Mouse (Mus musculus): ENCODE data around the gene Wee1. TPM values are rescaled to one million over a fixed set of nuclear protein-coding genes. Genes with fewer than 3 reads are reported as not detected.

Gene Wee1
- polyA plus RNA-seq, 1 experiment from 2014 or later: 22.5 TPM

GRCm38 (mm10) chr7:110163024-110163423 lies 41.2 kb downstream of the Wee1 start:
- Histone ChIP-seq H3K9me3 (replicated peaks) (no peaks in the 10 kb centered on the region), H3K36me3 (no peaks in the 10 kb centered on the region), H3K9ac (no peak overlapping the region), H3K4me3 (no peak overlapping the region), H3K4me2 (no peak overlapping the region), H3K4me1 (replicated peaks) (peaks cover 8% of the 10 kb centered on the region), H3K27ac (peak overlapping the region; percentile 0; the same call in 1 of the 2 replicates), H3K27me3 (no peaks in the 10 kb centered on the region)
- ATAC-seq (replicated peaks; ENCODE audit: insufficient number of reproducible peaks, insufficient read depth, low FRiP score, low read depth): no peak
- 90% methylated on average over 6 of the region's 6 CpGs for WGBS

DNA sequence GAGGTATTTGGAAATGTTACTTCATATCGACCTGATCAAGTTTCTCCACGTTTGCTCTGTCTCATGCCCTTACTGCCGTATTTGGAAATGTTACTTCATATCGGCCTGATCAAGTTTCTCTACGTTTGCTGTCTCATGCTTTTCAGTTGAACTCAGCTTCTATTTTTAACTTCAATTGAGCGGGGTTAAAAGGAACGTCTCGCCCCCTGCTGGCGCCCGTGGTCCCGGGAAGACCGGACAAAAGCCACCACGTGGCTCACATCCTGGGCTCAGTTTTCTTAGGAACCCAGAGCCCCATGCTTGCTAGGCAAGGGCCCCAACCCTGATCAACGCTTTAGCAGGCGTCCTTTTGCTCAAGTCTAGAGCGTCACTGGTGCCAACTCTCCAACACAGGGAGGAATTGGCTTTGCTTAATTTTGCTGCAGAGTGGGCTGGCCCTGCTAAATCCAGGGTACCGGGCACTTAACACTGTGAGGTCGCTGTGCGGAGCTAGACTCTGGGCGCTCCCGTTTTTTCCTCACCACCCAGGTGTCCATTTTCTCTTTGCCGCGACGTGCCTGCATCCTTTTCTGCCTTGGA lies 42.3 kb downstream of the Wee1 start:
- Histone ChIP-seq H3K4me2 (peak overlapping the region; percentile 93), H3K9ac (peak overlapping the region; percentile 74), H3K27ac (peak overlapping the region; percentile 96), H3K4me1 (replicated peaks) (peaks cover 3% of the 10 kb centered on the region; the same call in 1 of the 2 replicates), H3K36me3 (no peaks in the 10 kb centered on the region), H3K4me3 (peak overlapping the region; percentile 58), H3K27me3 (no peaks in the 10 kb centered on the region), H3K9me3 (replicated peaks) (no peaks in the 10 kb centered on the region)
- under 1% methylated on average over 24 of the region's 24 CpGs for WGBS
- peak; percentile 78 for ATAC-seq (replicated peaks; ENCODE audit: insufficient number of reproducible peaks, insufficient read depth, low FRiP score, low read depth)

GRCm38 (mm10) chr7:110164712-110165122 lies 42.9 kb downstream of the Wee1 start:
- peak overlapping the region; percentile 58 for H3K4me3 ChIP-seq
- peak; percentile 91 for ATAC-seq (replicated peaks; ENCODE audit: insufficient number of reproducible peaks, insufficient read depth, low FRiP score, low read depth)
- WGBS: under 1% methylated on average over 20 of the region's 20 CpGs
- H3K4me1 ChIP-seq (replicated peaks): peaks cover 3% of the 10 kb centered on the region; the same call in 1 of the 2 replicates
- no peaks in the 10 kb centered on the region for H3K9me3 ChIP-seq (replicated peaks)
- peak overlapping the region; percentile 96 for H3K27ac ChIP-seq
- H3K27me3 ChIP-seq: no peaks in the 10 kb centered on the region
- peak overlapping the region; percentile 93 for H3K4me2 ChIP-seq
- H3K36me3 ChIP-seq: no peaks in the 10 kb centered on the region
- H3K9ac ChIP-seq: peak overlapping the region; percentile 74

- H3K9me3 ChIP-seq (replicated peaks): no peaks in the 10 kb centered on the region
- H3K4me2 ChIP-seq: no peak overlapping the region
- no peaks in the 10 kb centered on the region for H3K36me3 ChIP-seq
- no peak overlapping the region for H3K4me3 ChIP-seq
- peaks cover 3% of the 10 kb centered on the region; the same call in 1 of the 2 replicates for H3K4me1 ChIP-seq (replicated peaks)
- no peak for ATAC-seq (replicated peaks; ENCODE audit: insufficient number of reproducible peaks, insufficient read depth, low FRiP score, low read depth)
- no peak overlapping the region for H3K9ac ChIP-seq
- H3K27ac ChIP-seq: no peak overlapping the region
- 72% methylated on average over 8 of the region's 8 CpGs for WGBS
- no peaks in the 10 kb centered on the region for H3K27me3 ChIP-seq
Observed at GRCm38 (mm10) chr7:110166233-110166632, 44.4 kb downstream of the Wee1 start.

- Histone ChIP-seq H3K4me2 (no peak overlapping the region), H3K27me3 (no peaks in the 10 kb centered on the region), H3K36me3 (no peaks in the 10 kb centered on the region), H3K4me3 (no peak overlapping the region), H3K9me3 (replicated peaks) (no peaks in the 10 kb centered on the region), H3K27ac (no peak overlapping the region), H3K4me1 (replicated peaks) (no peaks in the 10 kb centered on the region), H3K9ac (no peak overlapping the region)
- 87% methylated on average over 7 of the region's 7 CpGs for WGBS
- no peak for ATAC-seq (replicated peaks; ENCODE audit: insufficient number of reproducible peaks, insufficient read depth, low FRiP score, low read depth)
Observed at GRCm38 (mm10) chr7:110179208-110179607, 57.4 kb downstream of the Wee1 start.

GRCm38 (mm10) chr7:110180613-110181012 lies 58.8 kb downstream of the Wee1 start:
- no peaks in the 10 kb centered on the region for H3K36me3 ChIP-seq
- no peaks in the 10 kb centered on the region for H3K9me3 ChIP-seq (replicated peaks)
- no peak overlapping the region for H3K4me2 ChIP-seq
- no peak overlapping the region for H3K27ac ChIP-seq
- H3K4me1 ChIP-seq (replicated peaks): no peaks in the 10 kb centered on the region
- H3K9ac ChIP-seq: no peak overlapping the region
- no peaks in the 10 kb centered on the region for H3K27me3 ChIP-seq
- H3K4me3 ChIP-seq: no peak overlapping the region
- no peak for ATAC-seq (replicated peaks; ENCODE audit: insufficient number of reproducible peaks, insufficient read depth, low FRiP score, low read depth)

DNA sequence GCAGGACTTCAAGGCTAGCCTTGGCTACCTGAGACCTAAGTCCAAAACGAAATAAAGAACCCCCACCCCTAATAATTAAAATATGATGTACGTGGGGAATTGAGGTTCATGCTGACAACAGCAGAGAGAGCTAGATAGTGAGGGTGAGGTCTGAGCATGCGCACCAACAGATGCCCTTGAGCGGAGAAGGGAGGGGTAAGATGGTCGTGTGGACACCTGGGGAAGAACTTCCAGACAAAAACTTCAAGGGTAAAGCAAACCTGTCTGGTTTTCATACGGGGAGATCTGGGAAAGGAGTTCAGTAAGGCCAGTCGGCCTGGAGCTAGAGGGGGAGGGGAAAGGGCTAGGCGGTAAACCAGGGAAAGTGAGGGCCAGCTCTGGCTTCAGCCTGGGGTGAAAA lies 59.6 kb downstream of the Wee1 start:
- Histone ChIP-seq H3K4me2 (no peak overlapping the region), H3K27ac (no peak overlapping the region), H3K9me3 (replicated peaks) (no peaks in the 10 kb centered on the region), H3K36me3 (no peaks in the 10 kb centered on the region), H3K4me3 (no peak overlapping the region), H3K27me3 (no peaks in the 10 kb centered on the region), H3K4me1 (replicated peaks) (no peaks in the 10 kb centered on the region), H3K9ac (no peak overlapping the region)
- ATAC-seq (replicated peaks; ENCODE audit: insufficient number of reproducible peaks, insufficient read depth, low FRiP score, low read depth): no peak
- 67% methylated on average over 8 of the region's 8 CpGs for WGBS

GRCm38 (mm10) chr7:110184608-110185007 lies 62.8 kb downstream of the Wee1 start:
- 80% methylated on average over 3 of the region's 3 CpGs for WGBS

GRCm38 (mm10) chr7:110189951-110190350 lies 68.1 kb downstream of the Wee1 start:
- no peaks in the 10 kb centered on the region for H3K36me3 ChIP-seq
- WGBS: 55% methylated on average over 7 of the region's 7 CpGs
- H3K4me2 ChIP-seq: no peak overlapping the region
- peak; percentile 58 for ATAC-seq (replicated peaks; ENCODE audit: insufficient number of reproducible peaks, insufficient read depth, low FRiP score, low read depth)
- no peak overlapping the region for H3K4me3 ChIP-seq
- H3K9me3 ChIP-seq (replicated peaks): no peaks in the 10 kb centered on the region
- no peak overlapping the region for H3K9ac ChIP-seq
- H3K27ac ChIP-seq: peak overlapping the region; percentile 36
- no peaks in the 10 kb centered on the region for H3K4me1 ChIP-seq (replicated peaks)
- H3K27me3 ChIP-seq: no peaks in the 10 kb centered on the region

More at GRCm38 (mm10) chr7:110184608-110185007, 62.8 kb downstream of the Wee1 start:
- no peak for ATAC-seq (replicated peaks; ENCODE audit: insufficient number of reproducible peaks, insufficient read depth, low FRiP score, low read depth)
- Histone ChIP-seq H3K9me3 (replicated peaks) (no peaks in the 10 kb centered on the region), H3K27ac (no peak overlapping the region), H3K4me2 (no peak overlapping the region), H3K27me3 (no peaks in the 10 kb centered on the region), H3K4me3 (no peak overlapping the region), H3K9ac (no peak overlapping the region), H3K36me3 (no peaks in the 10 kb centered on the region), H3K4me1 (replicated peaks) (no peaks in the 10 kb centered on the region)

Other genes starting within 250 kb of the Wee1 start
- 37.8 and 38.7 TPM in 2 replicates for gene Dennd5a, start 161.6 kb upstream of the Wee1 start, polyA plus RNA-seq (2015; fragmentation: Nextera tagmentation; extraction: Ambion mirVana)
- 44.1 and 44.6 TPM in 2 replicates for gene Tmem41b, start 135.1 kb upstream of the Wee1 start, polyA plus RNA-seq (2015; fragmentation: Nextera tagmentation; extraction: Ambion mirVana)
- 34.3 and 35.3 TPM in 2 replicates for gene Ipo7, start 103.8 kb upstream of the Wee1 start, polyA plus RNA-seq (2015; fragmentation: Nextera tagmentation; extraction: Ambion mirVana)
- gene Zfp143, start 60.8 kb upstream of the Wee1 start, polyA plus RNA-seq (2015; fragmentation: Nextera tagmentation; extraction: Ambion mirVana): 11.9 and 14.7 TPM in 2 replicates
- 18.6 and 24.0 TPM in 2 replicates for gene Swap70, start 99.7 kb downstream of the Wee1 start, polyA plus RNA-seq (2015; fragmentation: Nextera tagmentation; extraction: Ambion mirVana)

Data from heart, embryonic 15.5 days (tissue).